30 mouse cellular contexts compared by ENCODE assay signal in genomic region chr8:49359671-49360070, GRCm38 (mm10).
"Had no signal": no experiment of that assay in that cellular context is flagged by ENCODE, and none has a peak within 500 bp of the region (broad histone marks: within the 10 kb centered on the region; RNA-seq: fewer than 3 reads in every experiment).

No protein-coding gene starts in this region.

- ATAC-seq: hindbrain, embryonic 16.5 days; inflammation-experienced regulatory T-cells, adult 6 months; intestine, embryonic 15.5 days; intestine, postnatal 0 days had no signal

- H3K9me3 ChIP-seq: heart, embryonic 15.5 days; hindbrain, embryonic 10.5 days; hindbrain, embryonic 12.5 days; intestine, embryonic 15.5 days; liver, embryonic 13.5 days; liver, embryonic 15.5 days had no signal

- H3K27me3 ChIP-seq: heart, embryonic 13.5 days; heart, embryonic 15.5 days; hindbrain, embryonic 12.5 days; intestine, embryonic 15.5 days; limb, embryonic 12.5 days; liver, embryonic 13.5 days; liver, embryonic 15.5 days had no signal

- H3K27ac ChIP-seq: gastrocnemius, adult 2 months; heart, adult 2 months; heart, embryonic 13.5 days; heart, embryonic 15.5 days; hindbrain, embryonic 10.5 days; hindbrain, embryonic 12.5 days; hindbrain, embryonic 14.5 days; intestine, embryonic 15.5 days; limb, embryonic 12.5 days; liver, embryonic 13.5 days; liver, embryonic 15.5 days had no signal

- DNase-seq: gastrocnemius, adult 2 months; gastrocnemius, postnatal 10 days; gastrocnemius, postnatal 25 days; heart, adult 11 months; heart, adult 2 months; heart, postnatal 14 days; heart, postnatal 36 days; kidney, adult 18-20 months; kidney, adult 8-10 months; kidney, postnatal 10 days; kidney, postnatal 25 days; kidney, postnatal 4 days; layer of hippocampus, adult 9-11 months; layer of hippocampus, postnatal 36 days; left cerebral cortex, postnatal 4 days; liver; liver, embryonic 13.5 days had no signal

- H3K4me2 ChIP-seq: heart, embryonic 11.5 days; heart, embryonic 13.5 days; heart, embryonic 15.5 days; hindbrain, embryonic 12.5 days; hindbrain, embryonic 14.5 days; intestine, embryonic 15.5 days; limb, embryonic 12.5 days; liver, embryonic 11.5 days; liver, embryonic 13.5 days; liver, embryonic 15.5 days had no signal

- H3K36me3 ChIP-seq: heart, embryonic 13.5 days; heart, embryonic 15.5 days; hindbrain, embryonic 10.5 days; hindbrain, embryonic 12.5 days; intestine, embryonic 15.5 days; limb, embryonic 12.5 days; liver, embryonic 13.5 days; liver, embryonic 15.5 days had no signal

- H3K9ac ChIP-seq: heart, embryonic 13.5 days; heart, embryonic 15.5 days; hindbrain, embryonic 12.5 days; hindbrain, embryonic 14.5 days; intestine, embryonic 15.5 days; limb, embryonic 12.5 days; liver, embryonic 13.5 days; liver, embryonic 15.5 days had no signal

- H3K4me3 ChIP-seq: gastrocnemius, adult 2 months; heart, adult 2 months; heart, embryonic 13.5 days; heart, embryonic 15.5 days; hindbrain, embryonic 10.5 days; hindbrain, embryonic 12.5 days; intestine, embryonic 15.5 days; limb, embryonic 12.5 days; liver, embryonic 13.5 days; liver, embryonic 15.5 days had no signal

- H3K4me1 ChIP-seq: heart, embryonic 13.5 days; heart, embryonic 15.5 days; hindbrain, embryonic 10.5 days; hindbrain, embryonic 12.5 days; intestine, embryonic 15.5 days; liver, embryonic 13.5 days; liver, embryonic 15.5 days had no signal
